Comparison of ENCODE assay signal across 24 mouse cellular contexts in genomic region chr15:98545151-98545550, GRCm38 (mm10). TPM values are rescaled to one million over a fixed set of nuclear protein-coding genes. Genes with fewer than 3 reads are reported as not detected.
"Had no signal": no experiment of that assay in that cellular context is flagged by ENCODE, and none has a peak within 500 bp of the region (broad histone marks: within the 10 kb centered on the region; RNA-seq: fewer than 3 reads in every experiment).

No protein-coding gene starts in this region.

- ATAC-seq: lung, postnatal 0 days; midbrain, embryonic 15.5 days had no signal

- DNase-seq: kidney, postnatal 25 days; layer of hippocampus, adult 9-11 months; liver, embryonic 13.5 days; lung, embryonic 14.5 days; right cerebral cortex, adult 18-20 months; right cerebral cortex, postnatal 14 days; right cerebral cortex, postnatal 4 days; thymus, adult 2 months; thymus, postnatal 25 days had no signal

RNA-seq across cellular contexts. Expression of gene 4930415O20Rik, which starts 25.7 kb away (rescaled TPM):
- polyA plus RNA-seq: liver, adult 2 months; liver, embryonic 13.5 days; liver, embryonic 16.5 days; lung, embryonic 14.5 days; macrophage; midbrain, embryonic 12.5 days; neural tube, embryonic 12.5 days; neural tube, embryonic 15.5 days; stomach, embryonic 14.5 days had no signal

RNA-seq across cellular contexts. Expression of gene Olfr279, which starts 52.9 kb away (rescaled TPM):
- polyA plus RNA-seq: kidney, embryonic 14.5 days; kidney, postnatal 0 days; large intestine, adult 2 months; limb, embryonic 11.5 days; limb, embryonic 14.5 days; liver, adult 2 months; liver, embryonic 13.5 days; liver, embryonic 16.5 days; lung, embryonic 14.5 days; lung, postnatal 0 days; macrophage; midbrain, embryonic 12.5 days; midbrain, embryonic 15.5 days; neural tube, embryonic 12.5 days; neural tube, embryonic 15.5 days; stomach, embryonic 14.5 days; stomach, postnatal 0 days; thymus, adult 2 months had no signal
